Mouse (Mus musculus): ENCODE measurements around the gene Olfr298. TPM values are rescaled to one million over a fixed set of nuclear protein-coding genes. Genes with fewer than 3 reads are reported as not detected.

The Olfr298 gene
- polyA plus RNA-seq (2014; fragmentation: Illumina TruSeq; extraction: RNeasy Lipid Tissue Mini Kit (QIAGEN cat#74804); ENCODE audit: low read depth, low replicate concordance): not detected

GRCm38 (mm10) chr7:86492384-86492783 lies at the start of gene Olfr298:
Gene Olfr298 (minus strand): TSS chr7:86492484.

DNA sequence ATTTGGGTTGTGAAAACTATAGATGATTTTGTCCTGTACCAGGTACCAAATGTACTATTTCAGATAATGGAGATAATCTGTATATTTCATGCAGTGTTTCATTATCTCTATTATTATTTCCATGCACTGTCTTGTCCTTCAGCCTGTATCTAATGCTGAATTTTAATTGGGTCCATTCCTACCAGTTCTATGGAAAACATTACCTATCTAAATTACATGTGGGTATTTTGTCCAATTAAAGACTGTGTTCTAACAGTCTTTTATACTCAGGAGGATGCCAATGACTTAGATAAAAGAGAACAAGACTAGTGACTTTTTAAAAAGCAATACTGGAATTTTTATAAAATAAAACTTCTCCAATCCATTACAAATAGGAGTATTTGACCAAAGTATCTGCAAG lies 27.4 kb upstream of the Olfr298 start, which contains the start of gene Olfr297:
TSS of gene Olfr297 (plus strand) at position 301 of the 400 bp plus-strand sequence.

GRCm38 (mm10) chr7:86459621-86460020 lies 32.7 kb downstream of the Olfr298 start, which contains the start of gene Olfr299:
Gene Olfr299 (plus strand): TSS chr7:86459921.

Other genes with a start within 250 kb of the Olfr298 start
- gene Vmn2r76, start 246.2 kb downstream of the Olfr298 start, polyA plus RNA-seq (2014; fragmentation: Illumina TruSeq; extraction: RNeasy Lipid Tissue Mini Kit (QIAGEN cat#74804); ENCODE audit: low read depth, low replicate concordance): 0.03 TPM
- 0.20 TPM for gene Olfr310, start 215.3 kb downstream of the Olfr298 start, polyA plus RNA-seq (2014; fragmentation: Illumina TruSeq; extraction: RNeasy Lipid Tissue Mini Kit (QIAGEN cat#74804); ENCODE audit: low read depth, low replicate concordance)
- 0.28 TPM for gene Olfr309, start 178.8 kb downstream of the Olfr298 start, polyA plus RNA-seq (2014; fragmentation: Illumina TruSeq; extraction: RNeasy Lipid Tissue Mini Kit (QIAGEN cat#74804); ENCODE audit: low read depth, low replicate concordance)
- gene Olfr308, start 166.9 kb downstream of the Olfr298 start, polyA plus RNA-seq (2014; fragmentation: Illumina TruSeq; extraction: RNeasy Lipid Tissue Mini Kit (QIAGEN cat#74804); ENCODE audit: low read depth, low replicate concordance): 0.10 TPM
- gene Olfr307, start 154.9 kb downstream of the Olfr298 start, polyA plus RNA-seq (2014; fragmentation: Illumina TruSeq; extraction: RNeasy Lipid Tissue Mini Kit (QIAGEN cat#74804); ENCODE audit: low read depth, low replicate concordance): 0.31 TPM
- gene Olfr305, start 125.6 kb downstream of the Olfr298 start, polyA plus RNA-seq (2014; fragmentation: Illumina TruSeq; extraction: RNeasy Lipid Tissue Mini Kit (QIAGEN cat#74804); ENCODE audit: low read depth, low replicate concordance): 0.10 TPM
- gene Olfr304, start 105.8 kb downstream of the Olfr298 start, polyA plus RNA-seq (2014; fragmentation: Illumina TruSeq; extraction: RNeasy Lipid Tissue Mini Kit (QIAGEN cat#74804); ENCODE audit: low read depth, low replicate concordance): not detected
- 3.3 TPM for gene Olfr303, start 94.7 kb downstream of the Olfr298 start, polyA plus RNA-seq (2014; fragmentation: Illumina TruSeq; extraction: RNeasy Lipid Tissue Mini Kit (QIAGEN cat#74804); ENCODE audit: low read depth, low replicate concordance)
- gene Olfr301, start 88.6 kb downstream of the Olfr298 start, polyA plus RNA-seq (2014; fragmentation: Illumina TruSeq; extraction: RNeasy Lipid Tissue Mini Kit (QIAGEN cat#74804); ENCODE audit: low read depth, low replicate concordance): 0.62 TPM
- gene Olfr299, start 32.6 kb downstream of the Olfr298 start, polyA plus RNA-seq (2014; fragmentation: Illumina TruSeq; extraction: RNeasy Lipid Tissue Mini Kit (QIAGEN cat#74804); ENCODE audit: low read depth, low replicate concordance): not detected
- gene Olfr297, start 27.5 kb upstream of the Olfr298 start, polyA plus RNA-seq (2014; fragmentation: Illumina TruSeq; extraction: RNeasy Lipid Tissue Mini Kit (QIAGEN cat#74804); ENCODE audit: low read depth, low replicate concordance): not detected
- not detected for gene Olfr295, start 91.4 kb upstream of the Olfr298 start, polyA plus RNA-seq (2014; fragmentation: Illumina TruSeq; extraction: RNeasy Lipid Tissue Mini Kit (QIAGEN cat#74804); ENCODE audit: low read depth, low replicate concordance)
- not detected for gene Olfr294, start 124.2 kb upstream of the Olfr298 start, polyA plus RNA-seq (2014; fragmentation: Illumina TruSeq; extraction: RNeasy Lipid Tissue Mini Kit (QIAGEN cat#74804); ENCODE audit: low read depth, low replicate concordance)
- gene Olfr293, start 156.6 kb upstream of the Olfr298 start, polyA plus RNA-seq (2014; fragmentation: Illumina TruSeq; extraction: RNeasy Lipid Tissue Mini Kit (QIAGEN cat#74804); ENCODE audit: low read depth, low replicate concordance): not detected
- gene Olfr292, start 195.8 kb upstream of the Olfr298 start, polyA plus RNA-seq (2014; fragmentation: Illumina TruSeq; extraction: RNeasy Lipid Tissue Mini Kit (QIAGEN cat#74804); ENCODE audit: low read depth, low replicate concordance): not detected